Mouse (Mus musculus): ENCODE measurements around the gene Snx11.

DNA sequence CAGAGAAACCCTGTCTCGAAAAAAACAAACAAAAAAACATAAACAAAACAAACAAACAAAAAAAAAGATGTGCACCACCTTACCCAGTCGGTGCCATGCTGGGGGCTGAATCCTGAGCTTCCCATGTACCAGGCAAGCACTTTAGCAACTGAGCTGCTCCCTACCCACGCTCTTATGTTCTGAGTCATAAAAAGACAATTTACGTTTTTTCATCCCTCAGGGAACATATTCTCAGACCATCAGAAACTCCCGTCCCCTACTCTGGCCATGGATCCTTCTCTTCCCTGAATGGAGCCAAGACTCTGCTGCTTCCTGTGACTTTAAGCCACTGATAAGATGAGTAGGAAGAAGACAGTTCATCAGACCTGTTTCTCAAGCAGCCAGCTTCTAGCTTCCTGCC lies 19.0 kb downstream of the Snx11 start:
- TF ChIP-seq CTCF (IDR thresholded peaks at IDR 0.05; ENCODE audit: low read depth, low read length): no peak
- TF ChIP-seq POLR2A (IDR thresholded peaks at IDR 0.05; ENCODE audit: extremely low read depth, insufficient read depth, low read length): no peak

All from liver, adult 2 months (tissue).